8 mouse cellular contexts compared by ENCODE assay signal in genomic region chr10:94943401-94943845, GRCm38 (mm10). TPM values are rescaled to one million over a fixed set of nuclear protein-coding genes. Genes with fewer than 3 reads are reported as not detected.
A peak's percentile ranks its signal among the peaks of the same experiment; 100 is the strongest.
DNase-seq lines count a peak whose midpoint lies in the region; ATAC-seq lines count a peak whose summit lies in the region.

No protein-coding gene starts in this region.

- ATAC-seq in lung, embryonic 16.5 days (ENCODE audit: low read depth): peak; percentile 34

- H3K27ac ChIP-seq in heart, embryonic 10.5 days: peak overlapping the region; percentile 90
- H3K27ac ChIP-seq in lung, embryonic 16.5 days (ENCODE audit: low read length): peak overlapping the region; percentile 55

- no peaks in the 10 kb centered on the region for H3K36me3 ChIP-seq in heart, embryonic 10.5 days
- H3K36me3 ChIP-seq in lung, embryonic 16.5 days (ENCODE audit: control insufficient read depth, insufficient read depth, low read length): no peaks in the 10 kb centered on the region

- peaks cover 48% of the 10 kb centered on the region for H3K4me1 ChIP-seq in heart, embryonic 10.5 days
- H3K4me1 ChIP-seq in lung, embryonic 16.5 days (replicated peaks; ENCODE audit: control insufficient read depth, insufficient read depth, low read length): peaks cover 17% of the 10 kb centered on the region

- DNase-seq in urinary bladder, postnatal 14 days (ENCODE audit: low spot score): peak; percentile 7
- no peak for DNase-seq in urinary bladder, adult 18-20 months (ENCODE audit: low spot score in 2 of 2)
- DNase-seq in embryo, embryonic 9.5 days (ENCODE audit: extremely low spot score): peak; percentile 52
- DNase-seq in heart, embryonic 10.5 days (ENCODE audit: low spot score): no peak
- DNase-seq in kidney, postnatal 10 days: peak; percentile 65
- peak; percentile 24 for DNase-seq in ovary, postnatal 10 days (ENCODE audit: low spot score)
- DNase-seq in urinary bladder, adult 2 months (ENCODE audit: low spot score): no peak

- H3K27me3 ChIP-seq in heart, embryonic 10.5 days (ENCODE audit: insufficient read depth, poor library complexity, severe bottlenecking): peaks cover 72% of the 10 kb centered on the region
- H3K27me3 ChIP-seq in lung, embryonic 16.5 days (ENCODE audit: control insufficient read depth, insufficient read depth, low read depth, low read length): peaks cover 18% of the 10 kb centered on the region

- H3K9ac ChIP-seq in lung, embryonic 16.5 days (ENCODE audit: low read length): peak overlapping the region; percentile 85

- H3K4me3 ChIP-seq in heart, embryonic 10.5 days: peak overlapping the region; percentile 86
- peak overlapping the region; percentile 70 for H3K4me3 ChIP-seq in lung, embryonic 16.5 days (ENCODE audit: low read length)

- WGBS in heart, embryonic 10.5 days: under 1% methylated on average over 26 of the region's 26 CpGs
- under 1% methylated on average over 26 of the region's 26 CpGs for WGBS in lung, embryonic 16.5 days

- peak overlapping the region; percentile 100 for H3K4me2 ChIP-seq in lung, embryonic 16.5 days (ENCODE audit: low read depth, low read length)

- no peaks in the 10 kb centered on the region for H3K9me3 ChIP-seq in heart, embryonic 10.5 days
- H3K9me3 ChIP-seq in lung, embryonic 16.5 days (ENCODE audit: control insufficient read depth, low read length): no peaks in the 10 kb centered on the region

RNA-seq across cellular contexts. Expression of gene Plxnc1, which starts 1.2 kb away (rescaled TPM):
- 2.2 and 3.4 TPM in 2 replicates for polyA plus RNA-seq in heart, embryonic 10.5 days (2016; fragmentation: Nextera tagmentation; extraction: Ambion mirVana)
- polyA plus RNA-seq in lung, embryonic 16.5 days (2015; fragmentation: Nextera tagmentation; extraction: Ambion mirVana): 5.8 and 6.3 TPM in 2 replicates
- 1.0 and 1.6 TPM in 2 replicates for polyA plus RNA-seq in urinary bladder, adult 2 months (2012; rRNA removed)

Comparison
In these comparisons a context has a peak if more than half of its experiments do, and no peak if none do; other contexts are left out.
1. DNase-seq: peak in urinary bladder, postnatal 14 days (single experiment), embryo, embryonic 9.5 days (single experiment), kidney, postnatal 10 days (single experiment) and ovary, postnatal 10 days (single experiment); none in urinary bladder, adult 18-20 months (0 of 2), heart, embryonic 10.5 days (single experiment) and urinary bladder, adult 2 months (single experiment).